Mouse (Mus musculus) C2C12 (cell line): ENCODE results near the gene Rgs19. TPM values are rescaled to one million over a fixed set of nuclear protein-coding genes. Genes with fewer than 3 reads are reported as not detected.

Experiments used
- H3K27me3 ChIP-seq: one replicate; pipeline ENCODE4 v1.6.1; 2011; ENCODE audit not compliant: control insufficient read depth, insufficient read depth, insufficient read length
- H3K36me3 ChIP-seq: one replicate; pipeline ENCODE4 v1.6.1; 2011; ENCODE audit not compliant: control insufficient read depth, insufficient read depth
- H3K4me3 ChIP-seq: one replicate; pipeline ENCODE4 v1.5.1; 2011; ENCODE audit warnings: mild to moderate bottlenecking, control low read depth; ENCODE audit not compliant: poor library complexity, insufficient read depth, severe bottlenecking
- H3K79me2 ChIP-seq: one replicate; pipeline ENCODE4 v1.6.1; 2011; ENCODE audit not compliant: control insufficient read depth, insufficient read depth
- H3K79me3 ChIP-seq: one replicate; pipeline ENCODE4 v1.6.1; 2011; ENCODE audit warnings: low read depth, control low read depth
- H3ac ChIP-seq: one replicate; pipeline ENCODE3; 2011; ENCODE audit warnings: low read depth; ENCODE audit not compliant: control insufficient read depth, insufficient read length
- CEBPB ChIP-seq: IDR thresholded peaks from one replicate; pipeline ENCODE4 v1.6.1; 2011; ENCODE audit warnings: low read depth, mild to moderate bottlenecking, control low read depth, moderate library complexity
- CTCF ChIP-seq: IDR thresholded peaks from one replicate; pipeline ENCODE4 v1.5.1; 2011; ENCODE audit not compliant: control insufficient read depth, insufficient read depth, insufficient read length
- FOSL1 ChIP-seq: IDR thresholded peaks from one replicate; pipeline ENCODE4 v1.8.0; 2011; ENCODE audit warnings: mild to moderate bottlenecking, low read length; ENCODE audit not compliant: poor library complexity, insufficient read depth, severe bottlenecking
- MAX ChIP-seq: IDR thresholded peaks from one replicate; pipeline ENCODE4 v1.6.1; 2011; ENCODE audit warnings: mild to moderate bottlenecking, control low read depth
- MYOD1 ChIP-seq: IDR thresholded peaks from one replicate; pipeline ENCODE4 v1.6.1; 2011; ENCODE audit warnings: low read depth; ENCODE audit not compliant: control insufficient read depth, insufficient read length
- MYOG ChIP-seq: IDR thresholded peaks from one replicate; pipeline ENCODE4 v1.6.1; 2011; ENCODE audit not compliant: control insufficient read depth, insufficient read length; ENCODE audit errors: extremely low read depth
- USF1 ChIP-seq: IDR thresholded peaks from one replicate; pipeline ENCODE4 v1.6.1; 2011; ENCODE audit warnings: low read depth, mild to moderate bottlenecking, control low read depth, moderate library complexity
- polyA plus RNA-seq: library from polyadenylated mRNA; unstranded; fragments of >200 nt; fragmentation: generic; extraction: Trizol; gene quantifications from one replicate; pipeline ENCODE4 v1.2.1, GENCODE M21; 2012; ENCODE audit warnings: missing spikeins

Rgs19 gene
- polyA plus RNA-seq, 1 experiment = 66.4 TPM

DNA sequence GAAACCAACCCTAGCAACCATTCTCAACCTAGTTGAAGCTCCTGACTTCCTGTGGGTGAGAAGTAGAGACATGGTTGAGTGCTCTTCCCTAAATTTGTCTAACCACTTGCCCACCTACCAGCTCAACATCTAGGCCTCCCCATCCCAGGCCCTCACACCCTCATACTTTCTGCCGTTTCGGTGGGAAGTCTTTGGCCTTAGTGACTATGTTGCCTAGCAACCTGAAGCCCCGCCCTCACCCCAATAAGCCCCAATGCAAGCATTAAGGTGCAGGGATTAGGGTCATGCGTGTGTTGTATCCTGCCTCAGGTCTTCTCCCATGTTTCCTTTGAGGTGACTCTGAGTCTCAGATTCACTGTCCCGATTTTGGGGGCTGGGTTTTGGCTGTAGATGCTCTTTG, 4.5 kb upstream of the Rgs19 start, which contains the start of gene Lkaaear1:
Gene Lkaaear1, minus strand, starts transcription at position 202 of the 400 bp plus-strand sequence.
- Histone ChIP-seq H3ac (no peak within 1 kb of the TSS), H3K79me2 (peaks cover 4% of the 10 kb centered on the region), H3K79me3 (peaks cover under 1% of the 10 kb centered on the region), H3K27me3 (peaks cover 4% of the 10 kb centered on the region), H3K36me3 (no peaks in the 10 kb centered on the region), H3K4me3 (no peak within 1 kb of the TSS)
- TF ChIP-seq MAX = no peak
- TF ChIP-seq MYOD1 = no peak
- TF ChIP-seq USF1 = no peak
- no peak for TF ChIP-seq FOSL1
- TF ChIP-seq CTCF = no peak
- no peak for TF ChIP-seq MYOG
- TF ChIP-seq CEBPB = no peak

DNA sequence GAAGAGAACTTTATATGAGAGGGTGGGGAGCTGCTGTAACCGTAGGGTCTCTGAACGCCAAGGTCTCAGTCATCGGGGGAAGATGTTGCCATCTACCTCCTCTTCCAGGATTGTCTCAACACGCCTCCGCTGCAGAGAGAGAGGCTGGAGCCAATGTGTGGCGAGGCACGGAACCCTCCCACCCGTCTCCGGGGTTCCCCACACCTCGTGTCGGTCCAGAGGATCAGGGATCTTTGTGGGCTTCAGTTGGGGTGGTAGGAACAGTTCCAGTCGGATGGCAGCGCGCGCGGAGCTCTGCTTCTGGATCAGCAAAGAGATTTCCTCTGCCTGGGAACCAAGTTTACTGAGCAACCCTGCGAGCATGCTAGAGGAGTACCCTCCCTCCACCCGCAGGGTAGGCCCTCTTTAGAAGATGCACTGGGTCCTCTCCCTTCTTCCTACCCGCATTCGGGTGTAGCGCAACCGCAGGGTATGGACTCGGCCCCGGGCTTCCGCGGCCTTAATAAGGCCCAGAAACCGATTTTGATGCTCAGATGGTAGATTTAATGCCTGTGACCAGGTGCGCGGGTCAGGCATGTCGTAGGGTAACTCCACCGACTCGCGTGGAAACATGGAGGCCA, 3.1 kb upstream of the Rgs19 start:
- no peak overlapping the region for H3K4me3 ChIP-seq
- TF ChIP-seq MAX = no peak
- no peak for TF ChIP-seq MYOD1
- TF ChIP-seq CTCF = no peak
- TF ChIP-seq CEBPB = no peak
- no peak for TF ChIP-seq FOSL1
- TF ChIP-seq MYOG = no peak
- TF ChIP-seq USF1 = no peak
- H3K36me3 ChIP-seq = no peaks in the 10 kb centered on the region
- peaks cover 11% of the 10 kb centered on the region for H3K79me3 ChIP-seq
- H3ac ChIP-seq = no peak overlapping the region
- H3K27me3 ChIP-seq = peaks cover 4% of the 10 kb centered on the region
- peaks cover 17% of the 10 kb centered on the region for H3K79me2 ChIP-seq

GRCm38 (mm10) chr2:181695776-181696175, 2.0 kb upstream of the Rgs19 start:
- no peaks in the 10 kb centered on the region for H3K36me3 ChIP-seq
- H3K27me3 ChIP-seq = peaks cover 4% of the 10 kb centered on the region
- no peak overlapping the region for H3ac ChIP-seq
- H3K79me3 ChIP-seq = peaks cover 14% of the 10 kb centered on the region
- no peak for TF ChIP-seq USF1
- no peak for TF ChIP-seq CTCF
- TF ChIP-seq MYOG = no peak
- TF ChIP-seq MYOD1 = no peak
- TF ChIP-seq FOSL1 = no peak
- no peak for TF ChIP-seq MAX
- no peak for TF ChIP-seq CEBPB
- H3K79me2 ChIP-seq = peaks cover 24% of the 10 kb centered on the region
- H3K4me3 ChIP-seq = no peak overlapping the region

GRCm38 (mm10) chr2:181694581-181694980, 804 bp upstream of the Rgs19 start:
- Histone ChIP-seq H3ac (no peak overlapping the region), H3K36me3 (no peaks in the 10 kb centered on the region), H3K4me3 (no peak overlapping the region), H3K79me3 (peaks cover 14% of the 10 kb centered on the region), H3K79me2 (peaks cover 24% of the 10 kb centered on the region), H3K27me3 (peaks cover 4% of the 10 kb centered on the region)
- TF ChIP-seq CTCF (no peak), MAX (no peak), MYOG (no peak), CEBPB (no peak), FOSL1 (no peak), USF1 (no peak), MYOD1 (no peak)

GRCm38 (mm10) chr2:181692304-181692703, 1.5 kb downstream of the Rgs19 start:
- TF ChIP-seq MYOG (no peak), USF1 (no peak), CEBPB (no peak), MAX (no peak), CTCF (no peak), MYOD1 (no peak), FOSL1 (no peak)
- Histone ChIP-seq H3K27me3 (peaks cover 2% of the 10 kb centered on the region), H3K36me3 (no peaks in the 10 kb centered on the region), H3K79me2 (peaks cover 24% of the 10 kb centered on the region), H3ac (no peak overlapping the region), H3K4me3 (no peak overlapping the region), H3K79me3 (peaks cover 14% of the 10 kb centered on the region)

DNA sequence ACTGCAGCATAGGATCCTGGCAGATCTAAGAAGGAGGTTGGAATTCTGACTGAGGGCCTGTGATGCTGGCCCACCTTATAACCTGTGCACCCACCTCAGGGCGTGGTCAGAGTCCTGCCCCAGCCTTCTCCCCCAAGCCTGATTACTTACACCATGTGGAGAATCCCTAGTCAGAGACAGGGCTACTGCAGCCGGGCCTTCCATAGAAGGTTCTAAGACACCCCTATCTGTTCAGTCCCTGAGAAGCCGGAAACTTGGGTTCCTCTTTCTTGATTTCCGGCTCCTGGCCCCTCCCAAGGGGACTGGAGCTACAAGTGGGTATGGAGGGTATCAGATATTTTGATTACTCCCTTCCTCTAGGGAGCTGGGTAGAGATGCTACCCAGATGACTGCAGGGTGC, 2.2 kb downstream of the Rgs19 start:
- H3K36me3 ChIP-seq = no peaks in the 10 kb centered on the region
- no peak overlapping the region for H3K4me3 ChIP-seq
- H3K79me3 ChIP-seq = peaks cover 14% of the 10 kb centered on the region
- TF ChIP-seq CEBPB (no peak), MAX (no peak), USF1 (no peak), MYOG (no peak), MYOD1 (no peak), FOSL1 (no peak), CTCF (no peak)
- no peak overlapping the region for H3ac ChIP-seq
- peaks cover 24% of the 10 kb centered on the region for H3K79me2 ChIP-seq
- H3K27me3 ChIP-seq = no peaks in the 10 kb centered on the region
